10 mouse cellular contexts compared by ENCODE assay signal in the genomic region with DNA sequence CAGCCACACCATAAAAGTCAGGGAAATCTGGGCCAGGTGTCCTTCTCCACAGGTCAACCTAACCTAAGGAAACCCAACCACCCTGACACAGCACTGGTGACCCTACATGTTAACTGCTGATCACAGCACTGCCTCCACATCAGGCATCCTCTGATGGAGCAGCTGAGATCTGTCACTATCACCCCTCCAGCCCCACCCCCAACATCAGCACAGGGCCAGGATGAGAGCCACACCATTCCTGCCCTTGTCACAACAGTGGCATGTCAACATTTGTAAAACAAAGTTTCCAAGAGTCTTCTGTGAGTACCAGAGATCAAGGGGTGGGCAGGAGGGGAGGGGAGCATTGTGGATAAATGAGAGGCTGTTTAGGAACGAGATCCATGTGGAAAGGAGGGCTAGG. TPM values are rescaled to one million over a fixed set of nuclear protein-coding genes. Genes with fewer than 3 reads are reported as not detected.
DNase-seq lines count a peak whose midpoint lies in the region; ATAC-seq and TF ChIP-seq lines count a peak whose summit lies in the region.
"Had no signal": no experiment of that assay in that cellular context is flagged by ENCODE, and none has a peak within 500 bp of the region (broad histone marks: within the 10 kb centered on the region; RNA-seq: fewer than 3 reads in every experiment).

No protein-coding gene starts in this region.

- H3K4me1 ChIP-seq in heart, postnatal 0 days (ENCODE audit: control insufficient read depth, insufficient read depth): peaks cover 14% of the 10 kb centered on the region; the same call in 1 of the 2 replicates
- H3K4me1 ChIP-seq in embryonic facial prominence, embryonic 12.5 days: peaks cover 71% of the 10 kb centered on the region
- H3K4me1 ChIP-seq in hindbrain, embryonic 13.5 days (replicated peaks): peaks cover 99% of the 10 kb centered on the region
- H3K4me1 ChIP-seq in midbrain, embryonic 12.5 days: peaks cover 88% of the 10 kb centered on the region

- 39% methylated on average over 1 of the region's 1 CpGs for WGBS in heart, postnatal 0 days
- 23% methylated on average over 1 of the region's 1 CpGs for WGBS in embryonic facial prominence, embryonic 12.5 days
- 40% methylated on average over 1 of the region's 1 CpGs for WGBS in hindbrain, embryonic 13.5 days
- 65% methylated on average over 1 of the region's 1 CpGs for WGBS in midbrain, embryonic 12.5 days

- no peak overlapping the region for H3K4me3 ChIP-seq in heart, postnatal 0 days (ENCODE audit: low read depth, low read length)
- peak overlapping the region; percentile 75; the same call in 1 of the 2 replicates for H3K4me3 ChIP-seq in embryonic facial prominence, embryonic 12.5 days
- no peak overlapping the region for H3K4me3 ChIP-seq in hindbrain, embryonic 13.5 days
- no peak overlapping the region for H3K4me3 ChIP-seq in midbrain, embryonic 12.5 days

- H3K4me2 ChIP-seq in heart, postnatal 0 days (ENCODE audit: low read depth, low read length): no peak overlapping the region
- peak overlapping the region; percentile 86 for H3K4me2 ChIP-seq in embryonic facial prominence, embryonic 12.5 days (replicated peaks)
- H3K4me2 ChIP-seq in hindbrain, embryonic 13.5 days: peak overlapping the region; percentile 74
- H3K4me2 ChIP-seq in midbrain, embryonic 12.5 days (replicated peaks): peak overlapping the region; percentile 78

- DNase-seq in heart, postnatal 0 days (ENCODE audit: low spot score): no peak
- no peak for DNase-seq in heart, adult 18-20 months
- no peak for DNase-seq in cerebellum, postnatal 14 days
- DNase-seq in cerebellum, adult 18-20 months: no peak
- DNase-seq in Muller cell, postnatal 12 days (ENCODE audit: inconsistent ontology term): no peak
- DNase-seq: thymus, adult 18-20 months had no signal

- TF ChIP-seq CTCF in heart, postnatal 0 days (IDR thresholded peaks at IDR 0.05; ENCODE audit: low read depth): no peak

- peak overlapping the region; percentile 79; the same call in 1 of the 2 replicates for H3K27ac ChIP-seq in heart, postnatal 0 days (ENCODE audit: low read depth)
- H3K27ac ChIP-seq in embryonic facial prominence, embryonic 12.5 days: peak overlapping the region; percentile 97
- H3K27ac ChIP-seq in hindbrain, embryonic 13.5 days: peak overlapping the region; percentile 91
- H3K27ac ChIP-seq in midbrain, embryonic 12.5 days (replicated peaks): peak overlapping the region; percentile 88

- no peaks in the 10 kb centered on the region for H3K27me3 ChIP-seq in heart, postnatal 0 days (ENCODE audit: control insufficient read depth, insufficient read depth, low read length)
- no peaks in the 10 kb centered on the region for H3K27me3 ChIP-seq in embryonic facial prominence, embryonic 12.5 days
- H3K27me3 ChIP-seq in hindbrain, embryonic 13.5 days: no peaks in the 10 kb centered on the region
- H3K27me3 ChIP-seq in midbrain, embryonic 12.5 days: no peaks in the 10 kb centered on the region

- no peak for TF ChIP-seq EP300 in heart, postnatal 0 days (IDR thresholded peaks at IDR 0.05; ENCODE audit: low read depth)

- ATAC-seq in heart, postnatal 0 days (ENCODE audit: insufficient read depth, low read depth): no peak
- no peak for ATAC-seq in embryonic facial prominence, embryonic 12.5 days (ENCODE audit: insufficient number of reproducible peaks, insufficient read depth, low FRiP score, low TSS enrichment)
- ATAC-seq in hindbrain, embryonic 13.5 days (ENCODE audit: low FRiP score): no peak
- no peak for ATAC-seq in midbrain, embryonic 12.5 days (ENCODE audit: low FRiP score, low read depth)

- H3K9ac ChIP-seq in heart, postnatal 0 days (replicated peaks; ENCODE audit: low read depth, low read length): peak overlapping the region; percentile 35; the same call in 1 of the 2 replicates
- peak overlapping the region; percentile 42; the same call in 1 of the 2 replicates for H3K9ac ChIP-seq in embryonic facial prominence, embryonic 12.5 days
- H3K9ac ChIP-seq in hindbrain, embryonic 13.5 days: peak overlapping the region; percentile 73
- peak overlapping the region; percentile 7; the same call in 1 of the 2 replicates for H3K9ac ChIP-seq in midbrain, embryonic 12.5 days (replicated peaks)

- no peaks in the 10 kb centered on the region for H3K9me3 ChIP-seq in heart, postnatal 0 days (replicated peaks; ENCODE audit: control insufficient read depth, low read length)
- no peaks in the 10 kb centered on the region for H3K9me3 ChIP-seq in embryonic facial prominence, embryonic 12.5 days
- no peaks in the 10 kb centered on the region for H3K9me3 ChIP-seq in hindbrain, embryonic 13.5 days
- no peaks in the 10 kb centered on the region for H3K9me3 ChIP-seq in midbrain, embryonic 12.5 days

- H3K36me3 ChIP-seq in heart, postnatal 0 days (replicated peaks; ENCODE audit: control insufficient read depth, insufficient read depth, low read length): no peaks in the 10 kb centered on the region
- H3K36me3 ChIP-seq in embryonic facial prominence, embryonic 12.5 days: peaks cover under 1% of the 10 kb centered on the region; the same call in 1 of the 2 replicates
- peaks cover 4% of the 10 kb centered on the region; the same call in 1 of the 2 replicates for H3K36me3 ChIP-seq in hindbrain, embryonic 13.5 days
- H3K36me3 ChIP-seq in midbrain, embryonic 12.5 days: peaks cover 2% of the 10 kb centered on the region

RNA-seq across cellular contexts. Expression of gene Ptprs, which starts 12.8 kb away (rescaled TPM):
- total RNA-seq in heart, postnatal 0 days (2014; rRNA removed; ENCODE audit: low replicate concordance): 136 and 138 TPM in 2 replicates
- polyA plus RNA-seq in heart, postnatal 0 days (2015; fragmentation: Nextera tagmentation; extraction: Ambion mirVana): 15.7 and 15.9 TPM in 2 replicates
- 10 to 100 TPM; 50.3 to 54.3 TPM for total RNA-seq in heart, adult 18-20 months (2021)
- 158 and 167 TPM in 2 replicates for polyA plus RNA-seq in embryonic facial prominence, embryonic 12.5 days (2016; fragmentation: Nextera tagmentation; extraction: Ambion mirVana)
- 273 TPM in 2 replicates for polyA plus RNA-seq in hindbrain, embryonic 13.5 days (2015; fragmentation: Nextera tagmentation; extraction: Ambion mirVana)
- polyA plus RNA-seq in midbrain, embryonic 12.5 days (2016; fragmentation: Nextera tagmentation; extraction: Ambion mirVana): 290 and 332 TPM in 2 replicates

RNA-seq across cellular contexts. Expression of gene Znrf4, which starts 48.7 kb away (rescaled TPM):
- not detected in 2 replicates for total RNA-seq in heart, postnatal 0 days (2014; rRNA removed; ENCODE audit: low replicate concordance)
- polyA plus RNA-seq in heart, postnatal 0 days (2015; fragmentation: Nextera tagmentation; extraction: Ambion mirVana): not detected in 2 replicates
- total RNA-seq in heart, adult 18-20 months (2021): not detected
- polyA plus RNA-seq in embryonic facial prominence, embryonic 12.5 days (2016; fragmentation: Nextera tagmentation; extraction: Ambion mirVana): not detected in 2 replicates
- not detected in 2 replicates for polyA plus RNA-seq in hindbrain, embryonic 13.5 days (2015; fragmentation: Nextera tagmentation; extraction: Ambion mirVana)
- polyA plus RNA-seq in midbrain, embryonic 12.5 days (2016; fragmentation: Nextera tagmentation; extraction: Ambion mirVana): not detected in 2 replicates
- polyA plus RNA-seq: large intestine, adult 2 months had no signal

Comparison
In these comparisons a context has a peak if more than half of its experiments do, and no peak if none do; other contexts are left out.
1. H3K9ac ChIP-seq: peak in every context shown above with its lines; median percentile 73 in hindbrain, embryonic 13.5 days; 42 in embryonic facial prominence, embryonic 12.5 days; 35 in heart, postnatal 0 days; 7 in midbrain, embryonic 12.5 days.